Mouse (Mus musculus): Measurements from ENCODE around the gene Pms1.

Pms1 gene

DNA sequence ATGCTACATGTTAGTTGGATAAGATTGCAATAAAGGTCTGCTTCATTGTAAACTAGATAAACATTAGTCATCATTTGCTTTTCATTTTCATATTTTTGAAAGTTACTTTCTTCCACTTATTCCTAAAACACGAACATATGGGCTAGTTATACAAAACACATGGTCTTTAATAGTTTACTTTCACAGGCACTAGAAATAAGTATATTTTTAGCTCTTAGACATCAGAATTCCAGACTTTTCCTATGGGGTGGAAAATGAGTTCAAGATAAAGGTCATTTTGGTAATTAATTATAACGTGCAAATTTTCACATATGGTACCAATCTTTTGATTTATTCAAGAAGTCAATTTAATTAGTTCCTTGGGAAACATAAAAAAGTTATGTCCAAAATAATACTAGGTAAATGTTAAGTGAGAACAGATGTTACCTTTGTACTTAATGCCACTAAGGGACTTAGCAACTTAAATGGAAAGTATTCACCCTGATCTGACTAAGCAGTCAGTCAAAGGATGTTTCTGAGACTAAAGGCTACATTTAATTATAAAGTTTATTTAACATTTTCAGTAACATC lies 95.1 kb downstream of the Pms1 start:
- no peak for DNase-seq (ENCODE audit: inconsistent age in 2 of 2, low spot score in 1 of 2)

DNA sequence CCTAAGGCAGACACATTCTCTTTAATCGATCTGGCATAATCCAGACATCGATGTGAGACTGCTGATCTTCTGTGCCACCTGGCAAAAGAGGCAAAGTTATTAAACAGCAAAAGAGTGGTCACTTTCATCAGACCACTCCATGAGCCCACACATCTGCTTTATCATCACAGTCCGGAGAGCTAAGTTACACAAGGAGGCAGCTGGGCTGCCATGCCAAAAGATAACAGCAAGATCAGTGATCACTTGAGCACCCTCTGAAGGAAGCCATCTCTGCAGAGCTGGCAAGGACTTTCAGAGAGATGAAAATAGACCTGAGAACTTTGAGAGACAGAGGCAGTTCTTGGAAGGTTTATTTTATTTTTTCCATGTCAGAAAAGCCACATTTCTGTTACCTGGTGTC lies 102.3 kb downstream of the Pms1 start:
- no peak for DNase-seq (ENCODE audit: inconsistent age in 2 of 2, low spot score in 1 of 2)

DNA sequence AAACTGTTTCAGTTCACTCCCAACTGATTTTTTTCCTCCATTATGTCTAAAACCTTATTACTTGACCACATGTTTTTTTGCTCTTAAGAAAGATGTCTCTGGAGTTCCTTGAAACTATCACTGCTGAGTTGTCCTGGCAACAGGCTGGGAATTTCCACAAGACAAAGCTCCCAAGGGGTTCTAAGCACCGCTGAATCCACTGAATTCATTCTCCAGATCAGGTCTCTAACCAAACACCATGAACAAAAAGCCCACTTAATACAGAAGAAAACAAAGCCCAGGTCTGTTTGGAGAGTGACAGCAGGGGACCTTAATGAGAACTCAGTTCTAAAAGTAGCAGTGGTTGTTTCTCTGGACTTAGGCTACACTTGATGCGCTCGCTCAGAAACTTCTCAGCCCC lies 105.6 kb downstream of the Pms1 start:
- no peak for DNase-seq (ENCODE audit: inconsistent age in 2 of 2, low spot score in 1 of 2)

DNA sequence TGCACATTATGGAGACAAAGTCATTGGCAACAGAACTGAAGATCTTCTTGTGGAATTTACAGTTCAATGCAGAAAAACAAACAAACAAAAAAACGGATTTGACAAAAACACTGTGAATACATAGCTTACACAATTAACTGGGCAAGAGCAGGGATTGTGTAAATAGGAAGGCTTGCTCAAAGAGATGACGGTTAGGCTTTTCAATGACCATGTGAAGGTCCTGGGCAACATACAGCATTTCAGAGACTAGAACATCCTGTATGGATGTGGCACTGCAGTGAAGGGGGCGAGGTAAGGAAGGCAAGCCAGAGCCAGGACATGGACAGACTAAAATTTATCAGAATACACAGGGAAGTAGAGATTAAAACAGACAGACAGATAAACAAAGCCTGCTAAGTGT lies 107.2 kb downstream of the Pms1 start:
- DNase-seq (ENCODE audit: inconsistent age in 2 of 2, low spot score in 1 of 2) = no peak

DNA sequence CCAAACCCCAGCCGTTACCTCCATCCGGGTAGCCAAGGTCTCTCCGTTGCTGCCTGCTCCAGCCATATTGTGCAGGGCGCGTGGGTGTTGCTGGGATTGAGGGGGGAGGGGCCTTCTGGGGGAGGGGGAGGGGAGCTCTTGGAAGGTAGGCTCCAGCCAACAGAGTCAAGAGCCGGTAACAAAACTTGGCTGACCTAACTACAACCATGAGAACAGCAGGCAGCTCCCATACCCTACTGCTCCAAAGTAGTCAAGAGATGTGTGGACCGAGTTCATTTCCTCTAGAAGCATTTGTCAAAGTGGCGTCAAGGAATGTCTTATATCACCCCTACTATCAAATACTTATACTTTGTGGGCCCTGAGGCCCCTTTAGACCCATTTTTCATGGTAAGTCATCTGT lies 109.3 kb downstream of the Pms1 start, which contains the start of gene 1700019A02Rik:
1700019A02Rik (minus strand) TSS at position 101 of the 400 bp plus-strand sequence.
- DNase-seq (ENCODE audit: inconsistent age in 2 of 2, low spot score in 1 of 2) = no peak

DNA sequence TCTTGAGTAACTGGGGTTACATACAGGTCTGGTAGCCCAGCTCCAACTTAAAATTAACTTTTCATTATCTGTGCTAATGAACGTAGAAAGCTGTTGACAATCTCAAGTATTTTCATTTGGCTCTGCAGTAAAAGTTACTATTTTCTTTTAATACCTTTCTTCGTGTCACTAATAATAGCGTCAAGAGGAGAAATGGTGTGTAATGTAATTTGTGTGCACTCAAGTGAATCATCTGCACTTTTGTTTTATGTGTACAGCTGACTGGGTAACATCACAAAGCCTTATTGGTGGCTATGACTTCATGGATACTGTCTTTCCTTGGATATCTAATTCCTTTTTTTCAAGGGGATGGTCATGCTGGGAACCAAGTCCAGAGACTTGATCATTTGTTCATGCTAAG lies 110.5 kb downstream of the Pms1 start:
- no peak for DNase-seq (ENCODE audit: inconsistent age in 2 of 2, low spot score in 1 of 2)

DNA sequence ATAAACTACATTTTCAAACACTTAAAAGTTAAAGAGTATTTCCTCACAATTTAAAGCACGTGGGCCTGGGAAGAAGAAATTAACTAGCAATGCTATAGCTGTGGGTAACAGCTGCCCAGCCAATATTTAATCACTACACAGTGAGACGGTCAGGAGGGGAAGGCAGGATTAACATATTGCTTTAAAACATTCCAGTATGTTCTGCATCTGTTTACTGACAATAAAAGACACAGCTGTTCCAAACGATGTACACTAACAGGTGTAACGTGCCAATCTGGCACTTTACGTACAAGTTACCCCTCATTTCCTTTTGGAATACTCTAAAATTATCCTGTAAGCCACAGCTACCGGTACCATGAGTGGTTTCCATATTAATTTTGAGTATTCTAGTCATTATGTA lies 139.1 kb downstream of the Pms1 start:
- DNase-seq (ENCODE audit: inconsistent age in 2 of 2, low spot score in 1 of 2) = no peak

All from adrenal gland, adult (tissue).